Mouse (Mus musculus): ENCODE results near the gene 2210017I01Rik.

2210017I01Rik gene

DNA sequence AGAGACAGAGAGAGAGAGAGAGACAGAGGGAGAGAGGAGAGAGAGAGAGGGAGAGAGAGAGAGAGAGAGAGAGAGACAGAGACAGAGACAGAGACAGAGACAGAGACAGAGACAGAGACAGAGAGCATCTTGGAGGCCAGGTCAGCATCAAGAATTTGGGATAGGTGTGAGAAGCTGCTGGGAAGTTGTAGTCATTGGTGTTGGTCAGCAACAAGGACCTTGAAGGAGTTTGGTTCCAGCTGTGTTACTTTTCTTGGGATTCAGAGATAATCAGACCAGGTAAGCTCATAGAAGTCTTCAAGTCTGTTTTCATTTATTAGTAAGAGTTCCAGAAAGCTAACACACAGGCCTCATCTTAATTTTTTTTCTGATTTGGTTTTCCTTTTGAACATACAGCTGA is at the start of gene 2210017I01Rik:
2210017I01Rik (minus strand) TSS at position 101 of the 400 bp plus-strand sequence.
- in situ Hi-C loops (cut with MboI; ENCODE audit: low pct_unique_long_range_greater_than_20kb in 1 of 2, low sequenced_read_pairs in 2 of 2, unreplicated experiment in 1 of 2) = no loop called here

DNA sequence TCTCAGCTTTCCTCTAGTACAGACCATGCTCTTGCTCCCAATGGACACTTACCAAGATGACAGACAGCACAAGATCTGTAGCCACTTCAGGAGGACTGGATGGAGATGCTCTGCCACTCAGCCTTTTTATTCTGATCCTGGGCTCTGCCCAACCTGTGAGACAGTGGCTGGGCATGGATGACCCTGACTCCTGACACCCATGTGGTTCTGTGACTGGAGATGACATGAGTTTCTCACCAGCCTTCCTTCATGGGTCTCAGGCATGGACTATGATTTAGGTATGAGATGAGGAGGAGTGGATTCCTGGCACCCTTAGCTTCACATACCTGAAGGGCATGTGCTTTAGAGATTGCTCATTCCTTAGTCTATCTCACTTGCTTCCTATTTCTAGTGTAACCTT is 49.5 kb upstream of the 2210017I01Rik start, which contains the start of gene Lce1b:
Lce1b (minus strand) TSS at position 101 of the 400 bp plus-strand sequence.
- in situ Hi-C loops (cut with MboI; ENCODE audit: low pct_unique_long_range_greater_than_20kb in 1 of 2, low sequenced_read_pairs in 2 of 2, unreplicated experiment in 1 of 2) = no loop called here

DNA sequence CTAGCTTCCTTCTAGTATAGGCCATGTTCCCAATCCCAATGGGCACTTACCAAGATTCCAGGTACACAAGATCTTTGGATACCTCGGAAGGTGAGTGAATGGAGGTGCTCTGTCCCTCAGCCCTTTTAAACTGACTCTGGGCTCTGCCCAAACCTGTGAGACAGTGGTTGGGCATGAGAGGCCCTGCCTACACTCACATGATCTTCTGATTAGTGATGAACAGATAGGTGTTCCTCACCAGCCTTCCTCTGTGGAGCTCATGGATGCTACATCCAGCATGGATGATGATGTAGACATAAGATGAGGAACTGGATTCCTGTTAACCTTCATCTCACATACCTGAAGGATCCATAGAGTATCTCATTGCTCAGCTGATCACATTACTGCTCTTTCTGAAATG is 40.9 kb upstream of the 2210017I01Rik start, which contains the start of gene Lce1a1:
Lce1a1 (minus strand) TSS at position 101 of the 400 bp plus-strand sequence.
- in situ Hi-C loops (cut with MboI; ENCODE audit: low pct_unique_long_range_greater_than_20kb in 1 of 2, low sequenced_read_pairs in 2 of 2, unreplicated experiment in 1 of 2) = no loop called here

- in situ Hi-C loops (cut with MboI; ENCODE audit: low pct_unique_long_range_greater_than_20kb in 1 of 2, low sequenced_read_pairs in 2 of 2, unreplicated experiment in 1 of 2) = no loop called here
These were observed 32.6 kb upstream of the 2210017I01Rik start for GRCm38 (mm10) chr3:92639854-92640253.

DNA sequence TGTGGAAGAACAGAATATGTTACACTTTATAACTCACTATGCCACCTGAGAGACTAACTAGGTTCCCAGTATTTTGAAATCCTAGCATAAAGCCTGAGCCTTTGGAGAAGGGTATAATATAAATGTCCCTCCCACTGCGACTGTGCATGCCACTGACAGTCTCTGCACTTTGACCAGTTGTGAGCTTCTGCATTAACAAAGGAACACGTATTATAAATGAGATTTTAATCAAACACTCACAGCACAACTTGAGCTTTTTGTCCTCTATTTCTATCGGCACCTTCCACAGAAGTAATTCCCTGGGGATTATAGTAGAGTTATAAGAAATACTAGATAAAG is 31.3 kb upstream of the 2210017I01Rik start:
- in situ Hi-C loops (cut with MboI; ENCODE audit: low pct_unique_long_range_greater_than_20kb in 1 of 2, low sequenced_read_pairs in 2 of 2, unreplicated experiment in 1 of 2) = no loop called here

GRCm38 (mm10) chr3:92637745-92638652 is 30.7 kb upstream of the 2210017I01Rik start:
- in situ Hi-C loops (cut with MboI; ENCODE audit: low pct_unique_long_range_greater_than_20kb in 1 of 2, low sequenced_read_pairs in 2 of 2, unreplicated experiment in 1 of 2) = no loop called here

GRCm38 (mm10) chr3:92621560-92621959 is 14.3 kb upstream of the 2210017I01Rik start, which contains the start of gene Lce6a:
TSS of gene Lce6a (minus strand) at chr3:92621660.
- in situ Hi-C loops (cut with MboI; ENCODE audit: low pct_unique_long_range_greater_than_20kb in 1 of 2, low sequenced_read_pairs in 2 of 2, unreplicated experiment in 1 of 2) = no loop called here

DNA sequence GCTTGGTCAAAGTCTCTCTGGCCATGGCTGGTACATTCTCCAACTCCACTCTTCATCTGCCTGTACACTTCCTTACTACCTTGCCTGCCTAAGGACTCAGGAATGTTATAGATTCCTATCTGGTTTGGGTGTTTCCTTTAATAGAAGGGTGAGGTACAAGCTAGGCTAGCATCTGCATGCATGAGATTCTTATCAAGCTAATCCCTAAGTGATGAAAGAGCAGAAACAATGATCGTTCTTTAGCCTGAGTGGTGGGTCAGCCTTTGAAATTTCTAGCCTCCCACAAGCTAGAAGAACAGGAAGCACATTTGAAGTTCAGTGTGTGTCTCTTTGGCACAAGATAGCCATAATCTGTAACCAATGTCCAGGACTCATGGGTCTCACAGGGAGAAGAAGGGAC is 2.5 kb upstream of the 2210017I01Rik start:
- in situ Hi-C loops (cut with MboI; ENCODE audit: low pct_unique_long_range_greater_than_20kb in 1 of 2, low sequenced_read_pairs in 2 of 2, unreplicated experiment in 1 of 2) = no loop called here

DNA sequence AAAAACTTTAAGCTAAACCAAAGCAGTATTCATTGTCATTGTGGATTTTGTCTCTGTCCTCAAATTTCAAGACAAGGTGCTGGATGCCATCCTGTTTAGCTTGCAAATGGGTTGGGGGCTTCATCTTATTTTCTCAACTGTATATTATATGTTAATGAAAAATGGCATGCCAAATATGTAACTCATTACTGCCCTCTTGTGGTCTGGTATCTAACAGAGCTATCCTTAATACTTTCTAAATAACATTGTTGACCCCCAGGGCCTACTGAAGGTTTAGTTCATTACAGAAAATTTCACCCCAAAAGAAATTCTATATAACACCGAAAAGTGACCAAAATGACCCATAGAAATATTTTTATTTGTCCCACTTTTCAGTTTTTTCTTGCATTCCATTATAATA is 5.1 kb downstream of the 2210017I01Rik start:
- in situ Hi-C loops (cut with MboI; ENCODE audit: low pct_unique_long_range_greater_than_20kb in 1 of 2, low sequenced_read_pairs in 2 of 2, unreplicated experiment in 1 of 2) = no loop called here

DNA sequence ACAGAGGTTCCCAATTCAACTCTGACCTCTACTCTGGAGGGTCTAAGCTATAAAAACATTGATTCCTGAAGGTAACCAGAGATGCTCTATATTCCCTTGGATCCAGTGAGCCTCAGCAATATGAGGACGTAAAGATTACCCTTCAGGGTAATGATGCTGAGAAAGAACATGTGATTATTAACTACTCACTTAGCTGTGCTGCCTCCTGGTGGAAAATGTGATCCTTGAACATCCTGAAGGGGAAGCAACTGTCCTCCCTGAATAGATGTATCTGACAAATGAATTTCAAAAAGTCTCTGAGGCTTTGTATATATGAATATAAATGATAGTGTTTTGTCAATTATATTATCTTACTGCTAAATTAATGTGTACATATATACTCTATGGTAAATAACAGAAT is 6.8 kb downstream of the 2210017I01Rik start:
- in situ Hi-C loops (cut with MboI; ENCODE audit: low pct_unique_long_range_greater_than_20kb in 1 of 2, low sequenced_read_pairs in 2 of 2, unreplicated experiment in 1 of 2) = no loop called here

DNA sequence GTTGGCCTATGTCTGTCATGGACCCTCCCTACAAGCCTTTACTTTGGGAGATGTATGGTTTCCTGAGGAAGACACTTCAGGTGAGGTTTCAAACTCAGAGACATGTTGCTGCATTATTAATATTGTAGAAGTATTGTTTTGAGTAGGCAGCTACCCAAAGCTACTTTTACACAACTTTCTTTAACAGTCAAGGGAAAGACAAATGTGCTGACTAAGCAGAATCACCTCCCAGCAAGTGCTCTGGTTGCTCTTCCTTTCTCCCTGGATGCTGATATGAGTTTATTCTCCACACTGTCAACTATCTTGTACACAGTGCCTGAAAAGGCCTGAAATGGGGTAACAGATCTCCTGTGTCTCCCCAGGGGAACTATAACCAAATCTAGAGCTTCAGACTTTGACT is 7.3 kb downstream of the 2210017I01Rik start:
- in situ Hi-C loops (cut with MboI; ENCODE audit: low pct_unique_long_range_greater_than_20kb in 1 of 2, low sequenced_read_pairs in 2 of 2, unreplicated experiment in 1 of 2) = no loop called here

DNA sequence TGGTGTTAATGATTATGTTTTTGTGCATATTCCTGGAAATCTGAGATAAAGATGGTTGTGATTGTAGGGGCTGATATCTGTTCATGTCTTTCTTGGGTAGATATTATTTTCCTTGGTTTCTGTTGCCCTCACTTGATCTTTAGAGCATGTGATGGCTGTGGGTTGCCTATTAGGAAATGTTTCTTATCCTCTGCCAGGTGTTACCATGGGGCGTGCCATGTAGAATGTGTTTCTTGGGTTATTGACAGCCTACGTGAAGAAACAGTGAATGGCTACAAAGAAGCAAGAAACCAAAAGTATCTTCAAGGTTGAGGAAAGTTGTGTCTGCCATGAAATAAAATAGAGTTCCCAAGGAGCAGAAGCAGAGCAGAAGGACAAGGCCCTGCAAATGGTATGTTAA is 8.9 kb downstream of the 2210017I01Rik start:
- in situ Hi-C loops (cut with MboI; ENCODE audit: low pct_unique_long_range_greater_than_20kb in 1 of 2, low sequenced_read_pairs in 2 of 2, unreplicated experiment in 1 of 2) = no loop called here

- in situ Hi-C loops (cut with MboI; ENCODE audit: low pct_unique_long_range_greater_than_20kb in 1 of 2, low sequenced_read_pairs in 2 of 2, unreplicated experiment in 1 of 2) = no loop called here
These were observed 18.4 kb downstream of the 2210017I01Rik start, which contains the start of gene Smcp for GRCm38 (mm10) chr3:92588858-92589257. TSS of gene Smcp (minus strand) at chr3:92588997.

DNA sequence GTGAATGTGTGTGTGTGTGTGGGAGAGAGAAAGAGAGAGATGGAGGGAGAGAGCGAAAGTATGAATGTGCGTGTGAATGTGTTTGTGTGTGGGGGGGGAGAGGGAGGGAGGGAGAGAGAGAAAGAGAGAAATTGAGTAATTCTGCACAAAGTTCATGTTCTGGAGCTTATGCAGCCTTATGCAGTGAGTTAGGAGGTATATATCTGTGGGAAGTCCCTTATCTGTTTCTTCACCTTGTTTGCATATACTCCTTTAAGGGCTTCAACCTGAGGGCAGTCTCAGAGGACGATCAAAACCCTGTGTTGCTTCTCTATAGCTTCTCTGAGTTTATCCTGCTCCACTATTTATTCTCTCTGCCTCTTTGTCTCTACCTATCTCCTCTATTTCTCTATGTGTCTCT is 20.1 kb downstream of the 2210017I01Rik start:
- in situ Hi-C loops (cut with MboI; ENCODE audit: low pct_unique_long_range_greater_than_20kb in 1 of 2, low sequenced_read_pairs in 2 of 2, unreplicated experiment in 1 of 2) = no loop called here

GRCm38 (mm10) chr3:92585055-92585454 is 22.2 kb downstream of the 2210017I01Rik start:
- in situ Hi-C loops (cut with MboI; ENCODE audit: low pct_unique_long_range_greater_than_20kb in 1 of 2, low sequenced_read_pairs in 2 of 2, unreplicated experiment in 1 of 2) = no loop called here

- in situ Hi-C loops (cut with MboI; ENCODE audit: low pct_unique_long_range_greater_than_20kb in 1 of 2, low sequenced_read_pairs in 2 of 2, unreplicated experiment in 1 of 2) = no loop called here
These were observed 24.0 kb downstream of the 2210017I01Rik start for GRCm38 (mm10) chr3:92583164-92583826.

- in situ Hi-C loops (cut with MboI; ENCODE audit: low pct_unique_long_range_greater_than_20kb in 1 of 2, low sequenced_read_pairs in 2 of 2, unreplicated experiment in 1 of 2) = no loop called here
These were observed 27.8 kb downstream of the 2210017I01Rik start for GRCm38 (mm10) chr3:92579508-92579907.

- in situ Hi-C loops (cut with MboI; ENCODE audit: low pct_unique_long_range_greater_than_20kb in 1 of 2, low sequenced_read_pairs in 2 of 2, unreplicated experiment in 1 of 2) = no loop called here
These were observed 28.5 kb downstream of the 2210017I01Rik start for GRCm38 (mm10) chr3:92578652-92579413.

Data from mouse embryonic stem cell (cell line).